Mouse (Mus musculus): Measurements from ENCODE around the gene Bcl2l13. TPM values are rescaled to one million over a fixed set of nuclear protein-coding genes. Genes with fewer than 3 reads are reported as not detected.
A peak's percentile ranks its signal among the peaks of the same experiment; 100 is the strongest.

The Bcl2l13 gene
- total and polyA plus RNA-seq, 3 experiments: 43.7 to 49.9 TPM; not detected in 1

DNA sequence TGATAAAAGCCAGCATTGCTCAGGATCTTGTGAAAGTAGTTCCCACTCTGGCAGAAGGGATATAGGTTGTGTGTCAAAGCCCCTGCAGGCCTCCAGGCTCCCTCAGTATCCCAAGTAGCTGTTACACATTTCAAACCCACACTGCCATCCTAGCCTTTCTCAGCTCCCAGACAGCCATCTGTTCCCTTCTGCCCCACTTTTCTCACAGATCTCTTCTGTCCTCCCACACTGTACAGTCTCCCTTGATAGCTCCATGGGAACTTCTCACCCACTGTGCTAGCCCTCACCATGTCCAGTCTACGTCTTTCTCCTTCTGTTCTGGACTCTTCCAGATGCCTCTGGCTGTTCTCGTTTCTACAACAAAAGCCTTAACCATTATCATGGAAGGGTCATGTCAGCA is 39.9 kb upstream of the Bcl2l13 start:
- Histone ChIP-seq H3K4me1 (ENCODE audit: control insufficient read depth in 1 of 2, insufficient read depth in 2 of 2, low read length in 2 of 2) (peaks cover 12 to 34% of the 10 kb centered on the region in 2 experiments), H3K27ac (ENCODE audit: control insufficient read depth, low read depth, low read length) (no peak overlapping the region; the same call in 1 of the 2 replicates), H3K79me2 (ENCODE audit: control insufficient read depth, insufficient read depth, low read length, poor library complexity) (no peaks in the 10 kb centered on the region), H3K36me3 (ENCODE audit: control insufficient read depth in 1 of 2, insufficient read depth in 2 of 2, low read length in 2 of 2) (peaks cover 15 to 26% of the 10 kb centered on the region in 2 experiments), H3K9ac (ENCODE audit: control insufficient read depth, low read depth, low read length, poor library complexity, severe bottlenecking) (no peak overlapping the region), H3K9me3 (replicated peaks; ENCODE audit: insufficient read depth, low read length) (no peaks in the 10 kb centered on the region), H3K27me3 (ENCODE audit: control insufficient read depth in 1 of 2, insufficient read depth in 2 of 2, low read length in 2 of 2) (no peaks in the 10 kb centered on the region), H3K4me3 (ENCODE audit: control insufficient read depth in 1 of 2, insufficient read depth in 1 of 2, low read depth in 2 of 2, low read length in 2 of 2) (no peak overlapping the region)
- no peak for TF ChIP-seq ZC3H11A (IDR thresholded peaks at IDR 0.05; ENCODE audit: low read depth, low read length)
- no peak for TF ChIP-seq TBP (IDR thresholded peaks at IDR 0.05; ENCODE audit: low read depth, low read length)
- TF ChIP-seq HCFC1 (IDR thresholded peaks at IDR 0.05; ENCODE audit: low read depth, low read length): no peak
- TF ChIP-seq GABPA (IDR thresholded peaks at IDR 0.05; ENCODE audit: low read depth, low read length): no peak
- no peak for TF ChIP-seq SMC3 (IDR thresholded peaks at IDR 0.05; ENCODE audit: low read depth, low read length)
- TF ChIP-seq UBTF (IDR thresholded peaks at IDR 0.05; ENCODE audit: borderline replicate concordance, insufficient read depth, low read depth, low read length): no peak
- no peak for TF ChIP-seq E2F4 (IDR thresholded peaks at IDR 0.05; ENCODE audit: borderline replicate concordance, low read depth, low read length)
- no peak for DNase-seq (ENCODE audit: low read depth, low spot score)

DNA sequence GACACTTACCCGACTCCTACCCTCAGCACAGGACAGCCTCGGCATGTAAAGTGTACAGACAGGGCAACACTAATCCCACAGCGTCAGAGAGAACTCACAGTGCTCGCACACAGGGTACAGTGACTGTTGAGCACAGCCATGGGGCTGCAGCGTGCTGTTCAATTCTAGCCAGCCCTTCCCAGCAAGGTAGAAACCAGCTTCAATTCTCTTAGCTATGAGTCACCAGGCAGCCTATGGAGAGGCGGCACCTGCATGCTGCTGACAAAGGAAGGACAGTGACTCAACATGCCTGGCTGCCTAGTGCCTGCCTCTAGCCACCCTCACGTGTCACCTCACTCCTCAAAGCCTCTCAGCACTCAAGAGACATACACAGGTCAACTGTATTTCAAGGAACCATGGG is 38.0 kb upstream of the Bcl2l13 start:
- H3K4me1 ChIP-seq (ENCODE audit: control insufficient read depth in 1 of 2, insufficient read depth in 2 of 2, low read length in 2 of 2): peaks cover 12 to 17% of the 10 kb centered on the region in 2 experiments
- H3K9me3 ChIP-seq (replicated peaks; ENCODE audit: insufficient read depth, low read length): no peaks in the 10 kb centered on the region
- peaks cover 12 to 31% of the 10 kb centered on the region in 2 experiments for H3K36me3 ChIP-seq (ENCODE audit: control insufficient read depth in 1 of 2, insufficient read depth in 2 of 2, low read length in 2 of 2)
- H3K27me3 ChIP-seq (ENCODE audit: control insufficient read depth in 1 of 2, insufficient read depth in 2 of 2, low read length in 2 of 2): no peaks in the 10 kb centered on the region
- TF ChIP-seq USF2 (IDR thresholded peaks at IDR 0.05; ENCODE audit: borderline replicate concordance in 1 of 2, insufficient read depth in 1 of 2, low read depth in 1 of 2, low read length in 2 of 2) (no peak), TAL1 (IDR thresholded peaks at IDR 0.05; ENCODE audit: low read length) (0 out of 2 replicates have a peak, but pooled peaks have one; percentile 4), POLR2AphosphoS5 (IDR thresholded peaks at IDR 0.05; ENCODE audit: borderline replicate concordance, low read depth, low read length) (0 out of 2 replicates have a peak, but pooled peaks have one; percentile 14), POLR2AphosphoS2 (IDR thresholded peaks at IDR 0.05; ENCODE audit: low read length) (no peak), RCOR1 (IDR thresholded peaks at IDR 0.05; ENCODE audit: low read depth, low read length) (no peak)
- H3K4me3 ChIP-seq (ENCODE audit: control insufficient read depth in 1 of 2, insufficient read depth in 1 of 2, low read depth in 2 of 2, low read length in 2 of 2): no peak overlapping the region
- no peaks in the 10 kb centered on the region for H3K79me2 ChIP-seq (ENCODE audit: control insufficient read depth, insufficient read depth, low read length, poor library complexity)
- peak; percentile 38 for DNase-seq (ENCODE audit: low read depth, low spot score)
- no peak overlapping the region for H3K9ac ChIP-seq (ENCODE audit: control insufficient read depth, low read depth, low read length, poor library complexity, severe bottlenecking)
- H3K27ac ChIP-seq (ENCODE audit: control insufficient read depth, low read depth, low read length): no peak overlapping the region

DNA sequence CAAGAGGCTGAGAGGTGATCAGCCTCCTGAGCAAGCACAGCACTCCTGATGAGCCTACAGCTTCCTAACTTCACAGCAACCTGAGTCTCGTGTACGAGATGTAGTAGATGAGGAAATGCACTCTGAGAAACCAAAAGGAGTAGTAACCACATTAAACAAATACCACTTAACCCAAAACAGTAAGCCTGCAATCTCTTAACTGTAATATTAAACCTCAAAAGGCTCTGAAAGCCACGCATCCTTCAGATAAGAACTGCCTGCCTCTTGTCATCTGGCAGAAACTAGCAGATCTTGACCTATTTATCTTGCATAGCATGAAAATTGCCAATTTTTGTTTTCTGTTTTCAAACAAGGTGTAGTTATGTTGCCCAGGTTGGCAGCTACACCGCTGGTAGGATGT is 37.1 kb upstream of the Bcl2l13 start:
- H3K27ac ChIP-seq (ENCODE audit: control insufficient read depth, low read depth, low read length): no peak overlapping the region
- no peak for TF ChIP-seq USF2 (IDR thresholded peaks at IDR 0.05; ENCODE audit: borderline replicate concordance in 1 of 2, insufficient read depth in 1 of 2, low read depth in 1 of 2, low read length in 2 of 2)
- 0 out of 2 replicates have a peak, but pooled peaks have one; percentile 14 for TF ChIP-seq GATA1 (IDR thresholded peaks at IDR 0.05; ENCODE audit: low read depth, low read length)
- TF ChIP-seq ETS1 (IDR thresholded peaks at IDR 0.05; ENCODE audit: low read depth, low read length): 0 out of 2 replicates have a peak, but pooled peaks have one; percentile 15
- TF ChIP-seq ELF1 (IDR thresholded peaks at IDR 0.05; ENCODE audit: low read depth, low read length): no peak
- no peak for TF ChIP-seq POLR2AphosphoS5 (IDR thresholded peaks at IDR 0.05; ENCODE audit: borderline replicate concordance, low read depth, low read length)
- TF ChIP-seq SIN3A (IDR thresholded peaks at IDR 0.05; ENCODE audit: low read length): 0 out of 2 replicates have a peak, but pooled peaks have one; percentile 27
- no peak for TF ChIP-seq ZMIZ1 (IDR thresholded peaks at IDR 0.05; ENCODE audit: low read depth, low read length)
- no peak for TF ChIP-seq NELFE (IDR thresholded peaks at IDR 0.05; ENCODE audit: low read depth, low read length)
- no peak for TF ChIP-seq GABPA (IDR thresholded peaks at IDR 0.05; ENCODE audit: low read depth, low read length)
- TF ChIP-seq JUND (IDR thresholded peaks at IDR 0.05; ENCODE audit: low read depth, low read length): no peak
- TF ChIP-seq CHD2 (IDR thresholded peaks at IDR 0.05; ENCODE audit: low read length): no peak
- no peak for TF ChIP-seq USF1 (IDR thresholded peaks at IDR 0.05; ENCODE audit: low read depth, low read length)
- peak; percentile 31; the same call in 1 of the 2 replicates for TF ChIP-seq MYB (IDR thresholded peaks at IDR 0.05; ENCODE audit: low read depth, low read length)
- peak; percentile 75 for TF ChIP-seq RCOR1 (IDR thresholded peaks at IDR 0.05; ENCODE audit: low read depth, low read length)
- TF ChIP-seq RAD21 (IDR thresholded peaks at IDR 0.05; ENCODE audit: low read depth, low read length): no peak
- no peak for TF ChIP-seq TBP (IDR thresholded peaks at IDR 0.05; ENCODE audit: low read depth, low read length)
- TF ChIP-seq TCF12 (IDR thresholded peaks at IDR 0.05; ENCODE audit: low read depth, low read length): no peak
- no peak for TF ChIP-seq POLR2AphosphoS2 (IDR thresholded peaks at IDR 0.05; ENCODE audit: low read length)
- no peak for TF ChIP-seq MYC (IDR thresholded peaks at IDR 0.05; ENCODE audit: low read depth, low read length)

More for the DNA sequence above, 37.1 kb upstream of the Bcl2l13 start:
- H3K79me2 ChIP-seq (ENCODE audit: control insufficient read depth, insufficient read depth, low read length, poor library complexity): no peaks in the 10 kb centered on the region
- H3K4me3 ChIP-seq (ENCODE audit: control insufficient read depth in 1 of 2, insufficient read depth in 1 of 2, low read depth in 2 of 2, low read length in 2 of 2): no peak overlapping the region
- peaks cover 12 to 16% of the 10 kb centered on the region in 2 experiments for H3K4me1 ChIP-seq (ENCODE audit: control insufficient read depth in 1 of 2, insufficient read depth in 2 of 2, low read length in 2 of 2)
- peaks cover 12 to 33% of the 10 kb centered on the region in 2 experiments for H3K36me3 ChIP-seq (ENCODE audit: control insufficient read depth in 1 of 2, insufficient read depth in 2 of 2, low read length in 2 of 2)
- DNase-seq (ENCODE audit: low read depth, low spot score): no peak
- no peaks in the 10 kb centered on the region for H3K27me3 ChIP-seq (ENCODE audit: control insufficient read depth in 1 of 2, insufficient read depth in 2 of 2, low read length in 2 of 2)
- no peaks in the 10 kb centered on the region for H3K9me3 ChIP-seq (replicated peaks; ENCODE audit: insufficient read depth, low read length)
- no peak overlapping the region for H3K9ac ChIP-seq (ENCODE audit: control insufficient read depth, low read depth, low read length, poor library complexity, severe bottlenecking)

All from MEL (cell line).